Mouse (Mus musculus) kidney, adult 18-20 months (tissue): ENCODE results near the gene Tmem120b.

ENCODE experiments used
- DNase-seq: peaks from one replicate; pipeline ENCODE4 v3.0.0; 2021

The Tmem120b gene

DNA sequence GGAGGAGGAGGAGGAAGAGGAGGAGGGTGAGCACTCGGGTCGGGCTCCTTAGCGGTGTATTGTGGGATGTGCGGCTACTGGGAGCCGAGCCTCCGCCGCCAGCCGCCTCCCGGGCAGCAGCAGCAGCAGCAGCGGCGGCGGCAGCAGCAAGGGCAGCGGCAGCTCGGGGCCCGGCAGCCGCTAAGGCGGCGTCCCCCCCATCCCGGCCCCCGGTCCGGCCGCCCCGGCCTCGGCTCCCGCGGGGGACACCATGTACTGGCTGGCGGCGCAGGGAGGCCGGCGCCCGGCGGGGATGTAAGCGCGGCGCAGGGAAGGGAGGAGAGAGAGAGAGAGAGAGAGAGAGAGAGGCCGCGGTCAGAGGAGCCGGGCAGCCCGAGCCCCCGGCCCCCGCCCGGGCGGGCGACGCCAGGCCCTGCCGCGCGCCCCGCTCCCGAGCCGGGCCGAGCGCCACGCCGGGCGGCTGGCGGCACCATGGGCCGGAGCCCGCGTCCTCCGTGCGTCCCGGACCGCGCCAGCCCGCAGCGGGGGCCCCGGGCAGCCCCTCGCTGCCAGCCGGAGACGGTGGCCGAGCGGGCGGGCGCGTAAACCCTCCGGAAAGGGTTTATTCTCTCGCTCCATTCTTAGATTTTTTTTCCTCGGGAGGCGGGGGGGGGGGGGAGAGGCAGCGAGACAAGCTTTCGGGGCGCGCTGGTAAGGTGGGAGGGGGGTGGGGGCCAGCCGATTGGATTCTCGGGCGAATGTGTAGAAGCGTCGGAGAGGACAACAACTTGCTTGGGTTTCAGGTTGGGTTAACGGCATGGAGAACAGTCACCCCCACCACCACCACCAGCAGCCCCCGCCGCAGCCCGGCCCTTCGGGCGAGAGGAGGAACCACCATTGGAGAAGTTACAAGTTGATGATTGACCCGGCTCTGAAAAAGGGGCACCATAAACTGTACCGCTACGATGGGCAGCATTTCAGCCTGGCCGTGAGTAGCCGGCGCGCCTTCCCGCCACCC, 74.2 kb downstream of the Tmem120b start, which contains the start of gene Setd1b:
TSS of gene Setd1b (plus strand) at position 33 of the 997 bp plus-strand sequence.
- peak; percentile 74 for DNase-seq

- DNase-seq: no peak
Measured at GRCm38 (mm10) chr5:123143251-123143970, 75.2 kb downstream of the Tmem120b start.

GRCm38 (mm10) chr5:123143971-123144745, 75.9 kb downstream of the Tmem120b start:
- DNase-seq: no peak

DNA sequence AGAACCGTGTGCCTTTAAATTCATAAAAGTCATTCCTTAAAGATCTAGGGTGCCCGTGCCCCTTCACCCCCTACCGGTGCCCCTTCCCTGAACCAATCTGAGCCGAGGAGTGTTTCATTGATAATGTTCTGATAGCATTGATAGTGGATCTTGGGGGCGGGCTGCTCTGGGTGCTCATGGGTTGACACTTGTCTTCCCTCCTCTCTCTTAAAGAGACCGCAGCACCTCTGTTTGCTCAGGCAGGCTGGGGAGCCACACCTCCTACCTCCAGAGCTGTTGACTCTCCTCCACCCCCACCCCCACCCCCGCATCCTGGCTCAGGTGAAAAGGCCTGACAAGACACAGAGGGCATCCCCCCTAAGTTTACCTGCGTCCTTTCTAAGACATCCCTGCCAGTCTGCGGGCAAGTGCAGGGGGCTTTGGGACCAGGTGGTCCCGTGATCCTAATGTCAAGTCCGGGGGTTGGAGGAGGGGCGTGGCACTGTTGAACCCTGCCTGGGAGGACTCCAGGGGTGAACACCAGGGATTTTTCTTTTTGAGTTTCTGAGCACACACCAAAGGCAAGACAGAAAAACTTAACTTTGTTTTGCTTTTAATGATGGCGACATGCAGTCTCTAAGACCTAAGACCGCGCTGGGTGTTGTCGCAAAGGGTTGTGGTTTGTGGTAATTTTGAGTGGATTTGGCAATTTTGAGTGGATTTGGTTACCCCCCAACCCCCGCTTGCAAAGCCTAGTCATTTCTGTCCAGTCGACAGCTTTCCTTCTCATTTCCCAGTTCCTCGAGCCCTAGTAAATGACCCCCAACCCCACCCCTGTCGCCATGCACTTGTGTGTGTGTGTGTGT, 76.8 kb downstream of the Tmem120b start:
- DNase-seq: no peak

DNA sequence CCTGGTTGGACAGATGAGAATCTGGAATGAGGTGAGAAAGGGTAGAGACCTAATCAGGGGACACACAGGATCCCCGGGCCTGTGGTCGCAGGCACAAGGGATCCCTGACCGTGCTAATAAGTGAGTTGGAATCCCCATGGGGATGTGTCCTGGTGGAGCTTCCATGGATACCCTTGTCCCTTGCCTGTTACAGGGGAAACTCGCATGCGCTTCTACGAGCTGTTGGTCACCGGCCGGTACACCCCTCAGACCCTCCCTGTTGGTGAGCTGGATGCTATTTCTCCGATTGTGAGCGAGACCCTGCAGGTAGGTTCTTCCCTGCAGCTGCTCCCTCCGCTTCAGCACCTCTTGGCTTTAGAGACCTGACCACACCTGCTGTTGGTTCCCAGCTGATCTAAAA, 78.1 kb downstream of the Tmem120b start:
- no peak for DNase-seq

GRCm38 (mm10) chr5:123147569-123147968, 79.4 kb downstream of the Tmem120b start:
- DNase-seq: no peak

- no peak for DNase-seq
Measured at GRCm38 (mm10) chr5:123148073-123148722, 80.0 kb downstream of the Tmem120b start.

GRCm38 (mm10) chr5:123149451-123150400, 81.5 kb downstream of the Tmem120b start:
- peak; percentile 92 for DNase-seq

GRCm38 (mm10) chr5:123150641-123151040, 82.4 kb downstream of the Tmem120b start:
- DNase-seq: no peak

DNA sequence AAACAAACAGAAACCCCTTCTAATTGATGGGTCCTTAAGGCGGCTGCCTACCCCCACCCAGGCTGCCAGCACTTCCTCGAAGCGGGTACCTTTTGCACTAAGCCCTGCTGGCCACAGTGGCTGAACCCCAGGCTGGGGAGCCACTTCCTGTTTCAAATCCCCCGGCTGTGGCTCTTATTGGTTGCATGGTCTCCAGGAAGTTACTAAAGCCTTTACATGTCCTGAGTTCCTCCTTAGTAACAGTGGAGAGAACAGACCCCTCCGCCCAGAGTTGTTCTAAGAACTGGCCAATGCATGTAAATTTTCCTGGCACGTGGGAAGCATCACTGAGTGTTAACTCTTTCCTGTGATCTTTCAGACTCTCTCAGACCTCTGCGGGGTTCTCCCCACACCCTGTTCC, 82.9 kb downstream of the Tmem120b start:
- DNase-seq: no peak

GRCm38 (mm10) chr5:123151707-123152362, 83.6 kb downstream of the Tmem120b start:
- DNase-seq: no peak

DNA sequence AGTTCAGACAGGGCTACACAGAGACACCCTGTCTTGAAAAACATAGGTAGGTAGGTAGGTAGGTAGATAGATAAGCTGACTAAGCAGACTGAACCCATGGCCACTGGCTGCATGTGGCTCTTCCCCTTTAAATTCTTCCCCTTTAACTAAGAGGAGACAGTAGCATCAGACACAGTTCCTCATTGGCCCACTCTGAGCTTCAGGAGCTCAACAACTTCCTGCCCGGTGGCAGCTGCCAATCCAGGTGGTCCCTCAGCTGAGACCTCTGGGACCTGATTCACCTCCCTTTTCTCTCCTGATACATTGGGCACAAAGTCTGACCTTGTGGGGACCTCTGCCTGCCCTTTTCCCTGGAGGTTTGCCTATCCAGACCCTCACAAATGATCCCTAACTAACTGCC, 84.7 kb downstream of the Tmem120b start:
- DNase-seq: no peak

DNA sequence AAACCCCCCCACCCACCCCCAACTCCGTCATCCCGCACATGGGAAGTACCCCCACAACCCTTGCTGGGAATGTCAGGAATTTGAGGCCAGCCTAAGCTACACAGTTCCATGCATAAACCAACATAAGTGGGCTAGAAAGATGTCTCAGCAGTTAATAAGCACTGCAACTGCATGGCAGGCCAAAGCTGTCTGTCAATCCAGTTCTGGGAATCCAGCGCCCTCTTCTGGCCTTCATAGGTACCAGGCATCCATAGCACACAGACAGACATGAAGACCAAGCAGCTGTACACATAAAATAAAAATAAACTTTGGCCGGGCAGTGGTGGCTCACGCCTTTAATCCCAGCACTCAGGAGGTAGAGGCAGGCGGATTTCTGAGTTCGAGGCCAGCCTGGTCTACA, 87.2 kb downstream of the Tmem120b start:
- DNase-seq: peak; percentile 77

GRCm38 (mm10) chr5:123156763-123157162, 88.5 kb downstream of the Tmem120b start:
- no peak for DNase-seq

GRCm38 (mm10) chr5:123157972-123158371, 89.8 kb downstream of the Tmem120b start:
- DNase-seq: no peak

DNA sequence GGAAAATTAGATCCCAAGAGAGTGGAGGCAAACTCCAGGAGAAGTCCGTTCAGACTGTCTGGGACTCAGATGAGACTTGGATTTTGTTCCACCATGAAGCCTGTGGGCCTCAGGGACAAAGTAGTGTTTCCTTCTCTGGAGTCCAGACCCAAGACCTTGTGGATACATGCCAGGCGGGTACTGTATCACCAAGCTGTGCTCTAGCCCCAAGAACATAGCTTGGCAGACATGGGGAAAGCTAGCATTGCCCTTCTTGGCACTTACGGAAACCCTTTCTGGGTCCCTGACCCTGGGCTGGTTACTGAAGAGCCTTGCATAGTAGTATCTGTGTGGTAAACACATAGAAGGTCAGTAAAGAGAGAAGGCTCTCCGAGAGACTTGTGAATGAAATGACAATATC, 91.2 kb downstream of the Tmem120b start:
- DNase-seq: no peak

DNA sequence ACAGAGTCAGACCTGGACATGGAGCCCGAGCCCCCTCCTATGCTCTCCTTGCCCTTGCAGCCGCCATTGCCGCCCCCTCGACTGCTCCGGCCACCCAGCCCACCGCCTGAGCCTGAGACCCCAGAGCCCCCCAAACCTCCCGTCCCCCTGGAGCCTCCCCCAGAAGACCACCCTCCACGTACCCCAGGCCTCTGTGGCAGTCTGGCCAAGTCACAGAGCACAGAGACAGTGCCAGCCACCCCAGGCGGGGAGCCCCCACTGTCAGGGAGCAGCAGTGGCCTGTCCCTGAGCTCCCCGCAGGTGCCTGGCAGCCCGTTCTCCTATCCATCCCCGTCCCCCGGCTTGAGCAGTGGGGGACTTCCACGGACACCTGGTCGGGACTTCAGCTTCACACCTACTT, 91.7 kb downstream of the Tmem120b start:
- DNase-seq: no peak

GRCm38 (mm10) chr5:123160341-123160740, 92.1 kb downstream of the Tmem120b start:
- no peak for DNase-seq

DNA sequence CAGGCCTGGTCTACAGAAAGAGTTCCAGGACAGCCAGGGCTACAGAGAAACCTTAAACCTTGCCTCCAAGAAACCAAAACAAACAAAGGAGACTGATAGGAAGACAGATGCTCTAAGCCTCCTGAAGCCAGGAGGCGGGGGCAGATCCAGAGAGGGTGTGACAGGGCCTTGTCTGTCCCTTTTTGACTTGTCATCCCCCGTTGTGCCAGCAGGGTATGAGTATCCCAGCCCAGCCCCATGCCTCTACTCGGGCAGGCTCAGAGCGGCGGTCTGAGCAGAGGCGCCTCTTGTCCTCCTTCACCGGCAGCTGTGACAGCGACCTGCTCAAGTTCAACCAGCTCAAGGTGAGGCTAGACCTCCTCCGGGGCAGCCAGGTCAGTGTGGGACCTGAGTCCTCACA, 94.7 kb downstream of the Tmem120b start:
- DNase-seq: no peak

DNA sequence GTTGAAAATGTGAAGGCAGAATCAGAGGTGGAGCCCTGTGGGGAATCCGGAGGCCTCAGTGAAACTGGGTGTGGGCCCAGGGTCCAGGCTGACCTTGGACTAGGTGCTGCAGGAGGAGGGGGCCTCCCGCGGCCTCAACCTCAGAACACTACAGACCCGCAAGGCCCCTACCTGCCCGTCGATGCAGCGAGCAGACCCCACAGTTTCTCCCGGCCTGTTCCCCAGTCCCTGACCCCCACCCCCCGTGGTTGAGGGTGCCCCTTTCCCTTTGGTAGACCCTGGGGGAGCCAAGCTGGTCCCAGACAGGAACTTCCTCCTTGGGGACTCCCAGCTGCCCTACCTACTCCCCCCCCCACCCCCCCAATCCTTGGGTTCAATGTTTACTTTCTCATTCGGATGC, 98.2 kb downstream of the Tmem120b start:
- no peak for DNase-seq
